Mouse (Mus musculus) midbrain, embryonic 13.5 days (tissue): ENCODE results near the gene A930004D18Rik. TPM values are rescaled to one million over a fixed set of nuclear protein-coding genes. Genes with fewer than 3 reads are reported as not detected.

ENCODE experiments used
- ATAC-seq: fragments of 200-750 bp; cut with Nextera tagmentation; 2 replicates; pipeline ENCODE4 v1.8.0; 2017; ENCODE audit warnings: mild to moderate bottlenecking, moderate TSS enrichment, moderate library complexity
- H3K27ac ChIP-seq: fragments of 300-500 bp; sonication (generic); 2 replicates; pipeline ENCODE4 v1.5.1; 2015; ENCODE audit warnings: inconsistent platforms, mild to moderate bottlenecking, moderate library complexity
- H3K27me3 ChIP-seq: fragments of 300-500 bp; sonication (generic); 2 replicates; pipeline ENCODE4 v1.6.1; 2015; ENCODE audit warnings: mild to moderate bottlenecking, inconsistent platforms
- H3K36me3 ChIP-seq: fragments of 300-500 bp; sonication (generic); 2 replicates; pipeline ENCODE4 v1.6.1; 2015; ENCODE audit warnings: mild to moderate bottlenecking, inconsistent platforms
- H3K4me1 ChIP-seq: fragments of 300-500 bp; sonication (generic); replicated peaks from 2 replicates; pipeline ENCODE4 v1.6.1; 2015; ENCODE audit warnings: inconsistent platforms
- H3K4me2 ChIP-seq: fragments of 300-500 bp; sonication (generic); replicated peaks from 2 replicates; pipeline ENCODE4 v1.6.1; 2015; ENCODE audit warnings: moderate library complexity, mild to moderate bottlenecking, inconsistent platforms
- H3K4me3 ChIP-seq: fragments of 300-500 bp; sonication (generic); replicated peaks from 2 replicates; pipeline ENCODE4 v1.5.1; 2015; ENCODE audit warnings: mild to moderate bottlenecking, inconsistent platforms
- H3K9ac ChIP-seq: fragments of 300-500 bp; sonication (generic); replicated peaks from 2 replicates; pipeline ENCODE4 v1.6.1; 2015; ENCODE audit warnings: mild to moderate bottlenecking, inconsistent platforms
- H3K9me3 ChIP-seq: fragments of 300-500 bp; sonication (generic); 2 replicates; pipeline ENCODE4 v1.6.1; 2016; ENCODE audit warnings: mild to moderate bottlenecking, inconsistent platforms
- WGBS: fragments of 180-500 bp; shearing (Covaris S2); methylation state at CpG from one replicate; pipeline ENCODE4 v1.1.7; 2015; 5-methylcytosine and 5-hydroxymethylcytosine counted together
- polyA plus RNA-seq: library from polyadenylated mRNA; unstranded; fragments of >200 nt; fragmentation: Nextera tagmentation; extraction: Ambion mirVana; gene quantifications from 2 replicates; pipeline ENCODE4 v1.2.1, GENCODE M21; 2015

The A930004D18Rik gene
- polyA plus RNA-seq, 1 experiment from 2014 or later = 17.1 TPM

DNA sequence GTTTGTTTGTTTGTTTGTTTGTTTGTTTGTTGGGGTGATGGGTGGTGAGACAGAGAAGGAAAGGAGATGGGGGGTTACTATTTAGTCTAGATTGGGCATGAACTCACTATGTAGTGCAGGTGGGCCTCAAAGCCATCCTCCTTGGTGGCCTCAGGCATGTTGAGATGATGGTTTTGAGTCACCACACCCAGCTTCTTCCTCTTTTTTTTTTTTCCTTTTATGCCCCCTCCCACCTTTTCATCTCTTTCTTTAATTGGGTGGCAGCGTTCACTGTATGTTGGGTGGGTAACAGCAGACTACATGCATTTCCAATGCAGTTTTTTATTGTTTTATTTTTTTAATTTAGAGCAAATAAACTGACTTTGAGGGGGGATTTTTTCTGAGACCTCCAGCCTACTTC lies 20.9 kb downstream of the A930004D18Rik start:
- 87% methylated on average over 1 of the region's 1 CpGs for WGBS

GRCm38 (mm10) chr2:18015581-18015980 lies 22.0 kb downstream of the A930004D18Rik start:
- no peak for ATAC-seq
- H3K36me3 ChIP-seq = no peaks in the 10 kb centered on the region
- WGBS = 45% methylated on average over 3 of the region's 3 CpGs
- no peaks in the 10 kb centered on the region for H3K9me3 ChIP-seq
- H3K4me3 ChIP-seq = no peak overlapping the region
- no peak overlapping the region for H3K4me2 ChIP-seq
- no peak overlapping the region for H3K27ac ChIP-seq
- H3K27me3 ChIP-seq = no peaks in the 10 kb centered on the region
- H3K9ac ChIP-seq = no peak overlapping the region
- no peaks in the 10 kb centered on the region for H3K4me1 ChIP-seq

More for the DNA sequence above, 20.9 kb downstream of the A930004D18Rik start:
- H3K9ac ChIP-seq = no peak overlapping the region
- no peaks in the 10 kb centered on the region for H3K4me1 ChIP-seq
- no peak overlapping the region for H3K4me3 ChIP-seq
- no peak overlapping the region for H3K27ac ChIP-seq
- no peaks in the 10 kb centered on the region for H3K27me3 ChIP-seq
- no peaks in the 10 kb centered on the region for H3K9me3 ChIP-seq
- H3K36me3 ChIP-seq = no peaks in the 10 kb centered on the region
- ATAC-seq = no peak
- H3K4me2 ChIP-seq = no peak overlapping the region

DNA sequence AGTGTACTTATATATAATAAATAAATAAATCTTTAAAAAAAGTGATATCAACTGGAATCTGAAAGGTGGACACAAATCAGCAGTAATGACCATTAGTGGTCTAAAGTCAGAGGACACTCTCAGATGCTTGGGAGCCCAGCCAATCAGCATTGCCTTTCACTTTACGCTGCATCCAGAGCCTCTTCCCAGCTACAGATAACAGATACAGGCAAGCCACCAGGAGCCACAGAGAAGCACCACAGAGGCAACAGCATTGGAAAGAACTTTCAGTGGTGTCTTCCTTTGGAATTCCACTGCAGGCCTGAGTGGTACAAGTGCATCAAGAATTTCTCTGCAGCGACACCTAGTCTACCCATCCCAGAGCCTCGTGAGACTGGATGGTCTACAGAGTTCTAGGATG lies 24.7 kb downstream of the A930004D18Rik start:
- Histone ChIP-seq H3K9me3 (no peaks in the 10 kb centered on the region), H3K4me3 (no peak overlapping the region), H3K4me2 (no peak overlapping the region), H3K36me3 (no peaks in the 10 kb centered on the region), H3K4me1 (no peaks in the 10 kb centered on the region), H3K9ac (no peak overlapping the region), H3K27me3 (no peaks in the 10 kb centered on the region), H3K27ac (no peak overlapping the region)
- 91% methylated on average over 3 of the region's 3 CpGs for WGBS
- no peak for ATAC-seq

GRCm38 (mm10) chr2:18011226-18011625 lies 26.3 kb downstream of the A930004D18Rik start:
- Histone ChIP-seq H3K4me2 (no peak overlapping the region), H3K4me3 (no peak overlapping the region), H3K27ac (no peak overlapping the region), H3K36me3 (no peaks in the 10 kb centered on the region), H3K9me3 (no peaks in the 10 kb centered on the region), H3K9ac (no peak overlapping the region), H3K4me1 (no peaks in the 10 kb centered on the region), H3K27me3 (no peaks in the 10 kb centered on the region)
- WGBS = 88% methylated on average over 6 of the region's 6 CpGs
- no peak for ATAC-seq

DNA sequence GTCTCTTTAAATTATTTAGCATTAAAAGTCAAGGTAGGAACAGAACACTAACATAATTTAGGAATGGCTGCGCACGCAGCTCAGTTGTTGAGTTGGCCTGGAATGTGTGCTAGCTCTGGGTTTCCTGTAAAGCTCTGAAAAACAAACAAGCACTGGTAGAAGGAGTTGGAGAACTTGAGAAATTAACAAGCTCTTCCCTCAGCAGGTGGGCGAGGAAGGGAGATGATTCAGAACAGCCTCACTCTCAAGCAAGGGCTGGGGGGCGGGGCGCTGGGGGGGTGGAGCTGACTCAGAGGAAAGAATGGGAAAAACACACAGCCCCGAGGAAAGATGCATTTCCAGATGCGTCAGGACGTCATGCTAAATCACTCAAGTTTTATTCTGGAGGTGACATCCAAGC lies 32.4 kb downstream of the A930004D18Rik start:
- H3K27me3 ChIP-seq = no peaks in the 10 kb centered on the region
- no peak for ATAC-seq
- H3K27ac ChIP-seq = no peak overlapping the region

DNA sequence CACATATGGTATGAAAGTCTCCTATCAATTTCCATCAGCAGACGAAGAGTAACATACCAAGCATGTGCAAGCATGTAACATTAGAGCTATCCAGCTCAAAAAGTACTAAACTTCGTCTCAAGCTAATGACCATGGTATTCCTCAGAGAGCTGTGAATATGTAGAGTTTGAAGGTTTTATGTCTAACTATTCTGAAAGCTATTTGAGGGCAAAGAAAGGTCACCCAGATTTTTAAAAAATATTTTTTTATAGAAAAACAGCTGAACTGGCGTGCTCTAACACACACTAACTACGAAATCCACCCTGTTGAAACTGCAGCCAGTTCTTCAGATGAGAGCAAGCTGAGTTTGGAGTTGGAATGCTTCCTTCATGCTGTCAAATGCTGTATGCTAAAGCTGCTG lies 33.3 kb downstream of the A930004D18Rik start:
- ATAC-seq = no peak
- Histone ChIP-seq H3K27me3 (no peaks in the 10 kb centered on the region), H3K4me3 (no peak overlapping the region), H3K9ac (no peak overlapping the region), H3K4me2 (no peak overlapping the region), H3K4me1 (no peaks in the 10 kb centered on the region), H3K9me3 (no peaks in the 10 kb centered on the region), H3K27ac (no peak overlapping the region), H3K36me3 (no peaks in the 10 kb centered on the region)
- 92% methylated on average over 4 of the region's 4 CpGs for WGBS

More for the DNA sequence above, 32.4 kb downstream of the A930004D18Rik start:
- H3K4me3 ChIP-seq = no peak overlapping the region
- WGBS = 35% methylated on average over 8 of the region's 8 CpGs
- no peaks in the 10 kb centered on the region for H3K4me1 ChIP-seq
- no peaks in the 10 kb centered on the region for H3K9me3 ChIP-seq
- no peaks in the 10 kb centered on the region for H3K36me3 ChIP-seq
- no peak overlapping the region for H3K4me2 ChIP-seq
- H3K9ac ChIP-seq = no peak overlapping the region

DNA sequence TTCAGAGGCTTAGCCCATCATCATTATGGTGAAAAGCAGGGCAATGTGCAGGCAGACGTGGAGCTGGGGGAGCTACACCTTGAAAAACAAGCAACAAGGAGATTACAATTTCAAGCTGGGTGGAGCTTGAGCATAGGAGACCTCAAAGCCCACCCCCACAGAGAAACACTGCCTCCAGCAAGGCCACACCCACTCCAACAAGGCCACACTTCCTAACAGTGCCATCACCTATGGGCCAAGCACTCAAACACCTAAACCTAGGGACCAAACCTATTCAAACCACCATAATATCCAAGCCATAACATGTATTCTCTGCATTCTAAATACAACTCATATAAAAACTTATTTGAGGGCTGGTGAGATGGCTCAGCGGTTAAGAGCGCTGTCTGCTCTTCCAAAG lies 35.2 kb downstream of the A930004D18Rik start:
- H3K27me3 ChIP-seq = no peaks in the 10 kb centered on the region
- ATAC-seq = no peak
- WGBS = 96% methylated on average over 3 of the region's 3 CpGs
- no peak overlapping the region for H3K4me3 ChIP-seq
- no peaks in the 10 kb centered on the region for H3K9me3 ChIP-seq
- no peak overlapping the region for H3K9ac ChIP-seq
- no peaks in the 10 kb centered on the region for H3K4me1 ChIP-seq
- H3K36me3 ChIP-seq = no peaks in the 10 kb centered on the region
- no peak overlapping the region for H3K27ac ChIP-seq
- H3K4me2 ChIP-seq = no peak overlapping the region

DNA sequence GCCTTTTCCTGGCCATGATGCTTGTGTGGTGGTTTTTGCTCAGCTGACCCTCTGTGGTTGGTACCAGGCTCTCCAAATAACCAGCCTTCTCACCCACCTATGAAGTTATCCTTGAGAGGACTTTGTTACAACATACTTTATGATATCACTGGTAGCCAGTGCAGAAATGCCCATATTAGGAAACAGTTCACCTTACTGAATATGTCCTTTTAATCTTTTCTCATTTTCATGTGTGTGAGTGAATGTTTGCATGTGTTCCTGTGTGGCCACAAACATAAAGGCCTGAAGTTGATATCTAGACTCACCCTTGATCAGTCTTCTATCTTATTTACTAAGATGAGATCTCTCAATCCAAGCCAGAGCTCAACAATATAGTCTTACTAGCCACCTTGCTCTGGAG lies 40.7 kb downstream of the A930004D18Rik start, which contains the start of gene H2al2a:
H2al2a (minus strand) TSS at position 101 of the 400 bp plus-strand sequence.
- Histone ChIP-seq H3K9ac (no peak within 1 kb of the TSS), H3K9me3 (no peaks in the 10 kb centered on the region), H3K36me3 (no peaks in the 10 kb centered on the region), H3K4me2 (no peak within 1 kb of the TSS), H3K27me3 (no peaks in the 10 kb centered on the region), H3K27ac (no peak within 1 kb of the TSS), H3K4me3 (no peak within 1 kb of the TSS), H3K4me1 (no peaks in the 10 kb centered on the region)
- ATAC-seq = no peak

- Histone ChIP-seq H3K27ac (no peak overlapping the region), H3K4me2 (no peak overlapping the region), H3K9ac (no peak overlapping the region), H3K36me3 (no peaks in the 10 kb centered on the region), H3K9me3 (0 out of 2 replicates have a peak, but pooled peaks cover 3% of the 10 kb centered on the region), H3K4me3 (no peak overlapping the region), H3K4me1 (no peaks in the 10 kb centered on the region), H3K27me3 (no peaks in the 10 kb centered on the region)
- ATAC-seq = no peak
Observed at GRCm38 (mm10) chr2:17989562-17989961, 48.0 kb downstream of the A930004D18Rik start.

DNA sequence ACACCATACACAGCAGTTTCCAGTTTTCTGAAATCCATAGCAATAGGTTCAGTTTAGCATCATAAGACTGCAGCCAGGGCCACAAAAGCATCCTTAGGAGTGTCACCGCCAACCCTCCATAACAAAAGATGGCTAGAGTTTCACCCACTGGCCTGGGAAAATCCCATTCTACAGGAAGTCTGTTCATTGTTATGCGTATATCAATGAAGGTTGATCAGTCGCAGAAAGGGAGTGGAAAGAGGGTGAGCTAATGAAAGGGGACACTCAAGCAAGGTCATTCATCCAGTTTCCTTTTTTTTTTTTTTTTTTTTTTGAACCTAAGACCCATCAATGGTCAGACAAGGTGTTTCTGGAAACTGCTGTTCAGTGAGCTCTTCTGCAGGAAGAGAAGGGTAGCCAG lies 48.4 kb downstream of the A930004D18Rik start:
- WGBS = 38% methylated on average over 3 of the region's 3 CpGs
- Histone ChIP-seq H3K27me3 (no peaks in the 10 kb centered on the region), H3K9ac (no peak overlapping the region), H3K27ac (no peak overlapping the region), H3K4me1 (no peaks in the 10 kb centered on the region), H3K9me3 (0 out of 2 replicates have a peak, but pooled peaks cover 3% of the 10 kb centered on the region), H3K36me3 (no peaks in the 10 kb centered on the region), H3K4me2 (no peak overlapping the region), H3K4me3 (no peak overlapping the region)
- no peak for ATAC-seq

- no peak overlapping the region for H3K9ac ChIP-seq
- no peaks in the 10 kb centered on the region for H3K27me3 ChIP-seq
- no peaks in the 10 kb centered on the region for H3K4me1 ChIP-seq
- no peaks in the 10 kb centered on the region for H3K36me3 ChIP-seq
- 85% methylated on average over 3 of the region's 3 CpGs for WGBS
- no peak for ATAC-seq
- H3K4me3 ChIP-seq = no peak overlapping the region
- H3K9me3 ChIP-seq = 0 out of 2 replicates have a peak, but pooled peaks cover 3% of the 10 kb centered on the region
- no peak overlapping the region for H3K27ac ChIP-seq
- H3K4me2 ChIP-seq = no peak overlapping the region
Observed at GRCm38 (mm10) chr2:17986694-17987093, 50.8 kb downstream of the A930004D18Rik start.

- Histone ChIP-seq H3K9ac (no peak overlapping the region), H3K27ac (no peak overlapping the region), H3K4me2 (no peak overlapping the region), H3K27me3 (no peaks in the 10 kb centered on the region), H3K4me3 (no peak overlapping the region), H3K36me3 (no peaks in the 10 kb centered on the region), H3K4me1 (no peaks in the 10 kb centered on the region), H3K9me3 (0 out of 2 replicates have a peak, but pooled peaks cover 3% of the 10 kb centered on the region)
- no peak for ATAC-seq
- 96% methylated on average over 3 of the region's 3 CpGs for WGBS
Observed at GRCm38 (mm10) chr2:17984774-17985173, 52.8 kb downstream of the A930004D18Rik start.

DNA sequence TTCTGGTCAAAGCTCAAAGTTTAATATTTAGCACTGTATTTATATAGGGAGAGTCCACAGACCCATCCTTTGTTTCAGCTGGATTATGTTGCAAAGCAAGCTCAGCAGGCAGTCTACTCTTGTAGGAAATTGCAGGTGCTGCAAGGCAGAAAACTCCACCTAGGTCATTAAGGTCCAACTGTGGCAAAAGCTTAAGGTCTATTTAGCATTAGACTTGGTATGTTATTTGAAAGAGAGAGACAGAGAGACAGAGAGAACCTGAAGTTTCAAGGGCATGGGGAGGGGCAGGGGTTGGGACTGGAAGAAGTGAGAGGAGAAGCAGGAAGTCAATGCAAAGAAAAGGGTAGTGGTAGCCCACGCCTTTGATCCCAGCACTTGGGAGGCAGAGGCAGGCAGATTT lies 54.8 kb downstream of the A930004D18Rik start:
- ATAC-seq = no peak
- Histone ChIP-seq H3K9ac (no peak overlapping the region), H3K4me3 (no peak overlapping the region), H3K36me3 (no peaks in the 10 kb centered on the region), H3K4me1 (no peaks in the 10 kb centered on the region), H3K27ac (no peak overlapping the region), H3K27me3 (no peaks in the 10 kb centered on the region), H3K9me3 (0 out of 2 replicates have a peak, but pooled peaks cover 3% of the 10 kb centered on the region), H3K4me2 (no peak overlapping the region)
- 86% methylated on average over 1 of the region's 1 CpGs for WGBS
